Mouse (Mus musculus) adrenal gland, adult 2 months (tissue): ENCODE data around the gene Cadm1. TPM values are rescaled to one million over a fixed set of nuclear protein-coding genes. Genes with fewer than 3 reads are reported as not detected.

Experiments
- DNase-seq: peaks from one replicate; pipeline ENCODE4 v3.0.0; 2021
- polyA plus RNA-seq: library from polyadenylated mRNA; depleted of rRNA; stranded (reverse); fragments of >200 nt; gene quantifications from 2 replicates; pipeline ENCODE4 v1.2.3, GENCODE M21; 2012
- total RNA-seq, 2 experiments: library from RNA; stranded (reverse); gene quantifications; 2 replicates each; pipeline ENCODE4 v1.2.3; 2021

Gene Cadm1
- total and polyA plus RNA-seq, 3 experiments = 6.6 to 47.7 (median 33.5) TPM

- no peak for DNase-seq
These were observed 18.9 kb downstream of the Cadm1 start for GRCm38 (mm10) chr9:47548916-47549315.

GRCm38 (mm10) chr9:47552960-47553575, 23.1 kb downstream of the Cadm1 start:
- DNase-seq = peak; percentile 15

- DNase-seq = no peak
These were observed 30.8 kb downstream of the Cadm1 start for GRCm38 (mm10) chr9:47560726-47561125.

GRCm38 (mm10) chr9:47561596-47561995, 31.6 kb downstream of the Cadm1 start:
- DNase-seq = no peak

GRCm38 (mm10) chr9:47565088-47565487, 35.1 kb downstream of the Cadm1 start:
- no peak for DNase-seq

GRCm38 (mm10) chr9:47567873-47568272, 37.9 kb downstream of the Cadm1 start:
- DNase-seq = no peak

GRCm38 (mm10) chr9:47570184-47570583, 40.2 kb downstream of the Cadm1 start:
- no peak for DNase-seq

GRCm38 (mm10) chr9:47571461-47571860, 41.5 kb downstream of the Cadm1 start:
- DNase-seq = no peak

- no peak for DNase-seq
These were observed 42.2 kb downstream of the Cadm1 start for GRCm38 (mm10) chr9:47572132-47572531.

- no peak for DNase-seq
These were observed 43.5 kb downstream of the Cadm1 start for GRCm38 (mm10) chr9:47573456-47573855.

- DNase-seq = no peak
These were observed 44.9 kb downstream of the Cadm1 start for GRCm38 (mm10) chr9:47574710-47575414.

GRCm38 (mm10) chr9:47575764-47576163, 45.8 kb downstream of the Cadm1 start:
- no peak for DNase-seq

- no peak for DNase-seq
These were observed 49.5 kb downstream of the Cadm1 start for GRCm38 (mm10) chr9:47579464-47579863.

GRCm38 (mm10) chr9:47581576-47582365, 51.8 kb downstream of the Cadm1 start:
- no peak for DNase-seq

- DNase-seq = no peak
These were observed 53.3 kb downstream of the Cadm1 start for GRCm38 (mm10) chr9:47583241-47583640.

GRCm38 (mm10) chr9:47586176-47586575, 56.2 kb downstream of the Cadm1 start:
- DNase-seq = no peak

- DNase-seq = no peak
These were observed 56.9 kb downstream of the Cadm1 start for GRCm38 (mm10) chr9:47586839-47587238.

GRCm38 (mm10) chr9:47587577-47588194, 57.7 kb downstream of the Cadm1 start:
- peak; percentile 34 for DNase-seq

GRCm38 (mm10) chr9:47589832-47590231, 59.9 kb downstream of the Cadm1 start:
- DNase-seq = peak; percentile 91

- peak; percentile 55 for DNase-seq
These were observed 71.6 kb downstream of the Cadm1 start for GRCm38 (mm10) chr9:47601541-47601940.

GRCm38 (mm10) chr9:47603971-47604370, 74.0 kb downstream of the Cadm1 start:
- no peak for DNase-seq

GRCm38 (mm10) chr9:47605628-47606027, 75.7 kb downstream of the Cadm1 start:
- DNase-seq = no peak

- no peak for DNase-seq
These were observed 78.5 kb downstream of the Cadm1 start for GRCm38 (mm10) chr9:47608441-47608840.
